Mouse (Mus musculus) right cerebral cortex, postnatal 4 days (tissue): ENCODE results near the gene Ptprc.

Experiments used
- DNase-seq: peaks from one replicate; pipeline ENCODE4 v3.0.0-alpha.2; 2022

Ptprc gene

GRCm38 (mm10) chr1:138175494-138175893, at the start of gene Ptprc:
TSS of gene Ptprc (minus strand) at chr1:138175708.
- no peak for DNase-seq

DNA sequence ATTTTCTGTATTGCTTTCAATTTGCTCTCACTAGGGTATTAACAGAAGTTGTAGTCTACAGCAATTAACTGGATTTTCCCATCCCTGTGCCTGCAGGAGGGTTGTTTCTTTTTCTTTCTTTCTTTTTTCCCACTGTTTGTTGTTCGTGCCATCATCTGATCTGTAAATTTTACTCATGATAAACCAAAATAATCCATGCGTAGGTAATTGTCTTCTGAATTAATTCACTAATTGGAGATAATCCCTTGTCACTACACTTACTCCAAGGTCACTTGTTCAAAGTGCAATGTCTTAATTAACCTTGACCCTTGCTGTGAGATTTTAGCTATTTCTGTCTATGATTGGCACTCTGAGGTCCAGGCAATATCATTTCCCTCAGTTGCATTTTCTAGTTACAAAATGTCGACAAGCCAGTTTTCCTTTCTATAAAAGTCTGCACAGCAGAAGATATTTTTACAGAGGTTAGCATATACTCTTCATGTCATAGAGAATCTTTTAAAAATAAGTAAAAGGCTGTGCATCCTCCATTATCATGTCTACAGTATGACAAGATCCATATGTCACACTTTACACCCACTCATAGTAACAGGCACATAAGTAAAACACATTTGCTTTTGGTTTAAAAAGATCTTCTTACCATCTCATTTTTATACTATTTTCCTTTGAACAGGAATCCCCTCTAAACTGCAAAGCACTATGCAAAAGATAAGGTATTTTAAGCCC, 39.4 kb upstream of the Ptprc start:
- no peak for DNase-seq

DNA sequence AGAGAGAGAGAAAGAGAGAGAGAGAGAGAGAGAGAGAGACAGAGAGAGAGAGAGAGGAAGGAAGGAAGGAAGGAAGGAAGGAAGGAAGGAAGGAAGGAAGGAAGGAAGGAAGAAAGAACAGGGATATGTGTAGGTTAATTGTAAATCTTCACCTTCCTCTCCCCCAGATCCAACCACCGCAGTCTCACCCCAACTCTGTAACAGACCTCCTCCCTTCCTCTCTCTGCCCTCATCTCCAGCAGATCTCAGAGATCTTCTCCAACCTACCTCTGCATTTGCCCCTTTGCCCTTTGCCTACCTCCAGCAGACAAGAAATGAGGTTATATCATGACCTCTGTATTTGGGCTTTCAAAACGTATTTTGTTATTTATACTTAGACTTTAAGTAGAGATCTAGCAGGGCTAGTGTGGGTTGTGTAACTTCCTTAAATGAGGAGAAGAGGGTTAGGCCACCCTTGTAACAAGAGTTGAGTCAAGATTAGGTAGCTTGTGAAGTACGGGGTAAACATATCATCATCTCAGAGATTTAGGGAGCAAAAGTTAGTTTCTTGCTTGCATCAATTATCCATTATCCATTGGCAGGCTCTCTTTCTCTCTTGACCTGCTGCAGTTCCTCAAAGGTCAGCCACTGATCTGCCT, 35.0 kb upstream of the Ptprc start:
- no peak for DNase-seq

DNA sequence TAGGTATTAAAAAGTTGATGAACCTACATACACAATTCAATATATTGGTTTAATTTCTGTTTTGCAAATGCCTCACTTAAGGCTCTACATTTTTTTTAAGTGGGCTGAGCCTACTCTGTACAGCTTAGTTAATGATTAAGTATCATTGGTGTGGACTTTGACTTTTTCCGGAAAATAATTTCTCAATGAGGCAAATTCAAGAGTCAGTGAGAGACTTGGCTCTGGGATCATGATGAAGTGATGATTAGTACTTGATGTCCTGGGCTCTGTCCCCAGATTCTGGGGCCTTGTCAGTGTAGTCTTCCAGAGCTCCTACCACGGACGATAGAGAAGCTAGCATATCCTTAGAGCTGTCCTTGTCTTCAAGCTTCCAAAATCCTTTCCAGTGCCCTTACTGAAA, 34.2 kb upstream of the Ptprc start:
- no peak for DNase-seq

DNA sequence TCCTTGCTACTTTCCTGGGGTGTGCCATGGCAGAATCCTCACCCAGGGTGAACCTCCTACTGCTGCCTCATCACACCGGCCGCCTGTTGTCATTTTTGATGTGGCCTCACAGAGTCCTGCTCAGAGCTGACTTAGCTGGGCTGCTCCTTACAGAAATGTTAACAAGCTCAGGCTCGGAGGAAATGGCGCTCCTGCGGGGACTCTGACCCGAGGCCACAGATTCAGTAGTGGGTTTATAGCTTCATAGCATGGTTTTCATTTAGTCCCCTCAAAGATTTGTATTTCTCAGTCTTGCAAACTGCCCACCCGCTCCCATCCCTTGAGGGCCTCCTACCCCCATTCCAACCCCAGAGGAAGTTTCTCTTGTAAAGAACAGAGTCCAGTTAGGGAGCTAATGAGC, 30.5 kb upstream of the Ptprc start:
- DNase-seq: no peak

GRCm38 (mm10) chr1:138191689-138192508, 16.4 kb upstream of the Ptprc start:
- no peak for DNase-seq

DNA sequence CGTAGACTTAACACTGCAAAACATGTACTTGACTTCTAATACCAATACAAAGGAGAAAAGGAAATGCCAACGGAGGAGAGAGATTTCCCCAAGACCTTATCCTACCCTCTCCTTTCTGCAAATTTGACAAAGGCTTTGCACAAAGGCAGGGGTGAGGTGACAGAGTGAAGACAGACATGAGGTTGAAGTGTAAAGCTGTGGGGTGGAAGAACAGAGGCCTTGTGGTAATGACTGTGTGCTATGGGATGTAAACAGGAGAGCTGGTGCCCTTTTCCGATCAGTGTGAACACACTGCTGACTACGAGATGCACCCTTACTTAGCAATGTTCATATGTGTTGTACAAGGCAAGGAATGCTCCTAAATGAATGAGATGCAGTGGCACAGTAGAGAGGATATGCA, 12.6 kb upstream of the Ptprc start:
- DNase-seq: no peak

DNA sequence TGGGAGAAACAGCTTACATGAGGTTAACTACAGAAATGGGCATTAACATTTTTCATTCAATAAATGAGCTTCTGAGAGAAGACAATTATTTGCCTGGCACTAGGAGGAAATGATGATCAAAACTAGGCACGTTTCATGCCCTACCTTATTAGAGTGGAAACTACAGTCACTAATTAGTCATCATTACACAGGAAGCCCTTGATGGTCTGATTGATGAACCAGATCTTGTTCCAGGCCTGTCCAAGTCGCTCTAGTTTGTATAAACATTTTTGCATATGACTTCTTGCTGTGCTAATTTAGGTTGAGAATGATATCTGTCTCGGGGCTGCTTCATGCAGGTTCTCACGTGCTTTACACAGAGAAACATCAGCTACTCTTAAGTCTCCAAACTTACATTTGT, 10.4 kb upstream of the Ptprc start:
- DNase-seq: no peak

DNA sequence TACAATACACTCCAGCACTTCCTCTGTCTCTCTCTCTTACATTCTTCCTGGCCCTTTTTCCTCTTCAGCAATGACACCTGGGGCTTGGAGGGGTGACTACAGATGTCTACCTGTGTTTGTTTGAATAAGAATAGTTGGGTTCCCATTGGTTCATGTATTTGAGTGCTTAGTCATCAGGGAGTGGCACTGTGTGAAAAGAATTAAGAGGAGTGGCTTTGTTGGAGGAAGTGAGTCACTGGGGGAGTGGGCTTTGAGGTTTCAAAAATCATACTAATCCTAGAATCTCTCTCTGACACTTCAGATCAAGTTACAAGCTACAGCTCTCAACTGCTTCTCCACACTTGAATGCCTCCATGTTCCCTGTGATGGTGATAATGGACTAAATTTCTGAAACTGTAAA, 4.6 kb upstream of the Ptprc start:
- DNase-seq: no peak

GRCm38 (mm10) chr1:138174705-138175492, 609 bp downstream of the Ptprc start:
- no peak for DNase-seq

- no peak for DNase-seq
These were observed 1.4 kb downstream of the Ptprc start for GRCm38 (mm10) chr1:138174143-138174542.

DNA sequence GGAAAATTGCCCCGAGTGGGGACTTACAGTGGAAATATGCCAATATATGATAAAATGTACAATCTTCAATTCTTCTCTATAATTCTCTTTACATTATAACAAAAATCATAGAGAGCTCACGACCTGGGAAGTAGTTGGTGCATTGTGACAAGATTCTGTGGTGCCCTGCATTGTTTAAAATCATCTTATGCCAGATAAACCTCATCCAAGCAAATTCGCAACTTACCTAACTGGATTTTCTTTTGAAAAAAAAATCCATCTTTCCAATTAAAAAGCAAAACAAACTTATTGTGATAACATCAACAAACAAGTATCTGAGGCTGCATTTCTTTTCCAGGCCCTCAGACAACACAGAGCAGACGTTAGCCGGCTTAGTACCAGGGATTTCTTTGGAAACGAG, 1.8 kb downstream of the Ptprc start:
- DNase-seq: no peak

DNA sequence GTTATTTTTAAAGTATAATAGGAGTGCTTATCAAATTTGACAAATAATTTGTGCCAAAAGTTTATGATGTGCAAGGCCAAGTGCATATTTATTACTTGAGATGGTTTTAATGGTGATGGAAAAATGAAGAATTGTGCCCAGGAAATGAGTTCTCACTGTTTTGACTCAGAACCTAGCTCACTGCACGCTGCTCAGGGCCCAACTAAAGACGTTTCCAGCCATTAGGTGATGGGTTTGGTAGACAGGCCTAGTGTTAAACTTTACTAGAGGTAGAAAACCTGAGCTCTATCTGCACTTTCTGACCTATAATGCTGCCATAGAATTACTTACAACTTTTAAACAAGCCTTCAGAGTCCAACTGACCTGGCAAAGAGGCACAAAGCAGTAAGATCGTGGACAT, 3.0 kb downstream of the Ptprc start:
- DNase-seq: no peak

GRCm38 (mm10) chr1:138172096-138172495, 3.4 kb downstream of the Ptprc start:
- no peak for DNase-seq

DNA sequence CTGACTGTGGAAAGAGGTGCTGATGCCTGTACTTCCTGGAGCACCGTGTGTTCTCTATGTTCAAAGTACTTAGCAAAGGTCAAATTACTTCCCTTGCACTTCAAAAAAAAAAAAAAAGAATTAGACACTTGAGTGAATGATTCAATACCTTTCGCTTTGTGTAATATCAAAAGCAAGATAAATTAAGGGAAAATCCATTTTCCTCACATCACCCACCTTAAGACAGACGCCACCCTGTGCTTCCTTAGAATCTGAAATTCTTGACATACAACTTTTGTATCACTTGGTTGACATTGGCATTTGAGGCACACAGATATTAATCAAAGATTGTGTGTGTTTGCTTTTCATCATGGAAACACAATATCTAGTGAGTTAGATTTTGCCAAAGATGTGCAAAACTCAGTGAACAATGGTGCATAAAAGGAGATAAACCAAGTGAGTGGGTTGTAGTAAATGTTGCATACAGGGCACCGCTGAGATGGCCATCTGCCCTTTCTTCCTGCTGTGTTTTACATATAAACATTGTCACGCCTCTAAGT, 9.2 kb downstream of the Ptprc start:
- DNase-seq: no peak

GRCm38 (mm10) chr1:138162638-138163037, 12.9 kb downstream of the Ptprc start:
- DNase-seq: no peak

- no peak for DNase-seq
These were observed 16.6 kb downstream of the Ptprc start for GRCm38 (mm10) chr1:138158921-138159320.

- no peak for DNase-seq
These were observed 17.3 kb downstream of the Ptprc start for GRCm38 (mm10) chr1:138158236-138158635.

DNA sequence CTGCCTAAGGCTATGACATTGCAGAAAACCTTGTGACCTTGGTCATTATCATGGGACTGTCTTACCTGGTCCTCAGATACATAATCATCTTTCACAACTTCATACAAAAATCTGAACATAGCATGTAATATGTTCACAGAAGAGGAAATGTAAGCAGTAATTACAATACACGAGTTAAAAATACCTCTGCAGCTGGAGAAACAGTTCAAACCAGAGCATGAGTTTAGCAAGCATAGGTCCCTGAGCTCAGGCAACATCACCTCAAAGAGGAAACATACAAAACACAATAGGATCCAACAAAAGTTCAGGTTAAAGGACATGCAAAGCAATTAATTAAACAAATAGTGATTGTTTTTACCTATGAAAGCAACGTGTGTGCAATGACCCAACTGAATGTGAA, 17.8 kb downstream of the Ptprc start:
- no peak for DNase-seq

DNA sequence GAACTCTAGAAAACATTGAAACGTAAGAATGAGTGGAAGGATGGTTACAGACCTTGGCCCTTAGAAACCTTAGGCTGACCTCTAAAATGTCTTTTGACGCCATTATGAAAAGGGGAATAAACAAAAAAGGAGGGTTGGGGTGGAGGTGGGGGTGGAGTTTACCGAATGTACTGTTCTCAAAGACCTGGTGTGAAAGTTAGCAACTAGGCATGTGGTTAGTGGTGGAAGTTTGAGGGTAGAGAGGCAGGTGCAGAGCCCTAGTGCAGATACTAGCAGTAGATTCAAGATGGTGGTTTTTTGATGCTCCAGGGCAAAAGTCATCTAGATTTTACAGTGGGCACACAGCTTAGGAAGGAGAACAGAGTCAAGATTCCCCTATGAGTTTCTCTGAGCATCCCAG, 18.5 kb downstream of the Ptprc start:
- no peak for DNase-seq

- DNase-seq: no peak
These were observed 21.2 kb downstream of the Ptprc start for GRCm38 (mm10) chr1:138154185-138154785.

GRCm38 (mm10) chr1:138153126-138153525, 22.4 kb downstream of the Ptprc start:
- no peak for DNase-seq
